Mouse (Mus musculus) C2C12 (cell line): ENCODE results near the gene Tas2r126.

Experiments
- CEBPB ChIP-seq: IDR thresholded peaks from one replicate; pipeline ENCODE4 v1.6.1; 2011; ENCODE audit warnings: low read depth, mild to moderate bottlenecking, control low read depth, moderate library complexity
- CTCF ChIP-seq: IDR thresholded peaks from one replicate; pipeline ENCODE4 v1.5.1; 2011; ENCODE audit not compliant: control insufficient read depth, insufficient read depth, insufficient read length
- FOSL1 ChIP-seq: IDR thresholded peaks from one replicate; pipeline ENCODE4 v1.8.0; 2011; ENCODE audit warnings: mild to moderate bottlenecking, low read length; ENCODE audit not compliant: poor library complexity, insufficient read depth, severe bottlenecking
- MAX ChIP-seq: IDR thresholded peaks from one replicate; pipeline ENCODE4 v1.6.1; 2011; ENCODE audit warnings: mild to moderate bottlenecking, control low read depth
- MYOD1 ChIP-seq: IDR thresholded peaks from one replicate; pipeline ENCODE4 v1.6.1; 2011; ENCODE audit warnings: low read depth; ENCODE audit not compliant: control insufficient read depth, insufficient read length
- MYOG ChIP-seq: IDR thresholded peaks from one replicate; pipeline ENCODE4 v1.6.1; 2011; ENCODE audit not compliant: control insufficient read depth, insufficient read length; ENCODE audit errors: extremely low read depth
- USF1 ChIP-seq: IDR thresholded peaks from one replicate; pipeline ENCODE4 v1.6.1; 2011; ENCODE audit warnings: low read depth, mild to moderate bottlenecking, control low read depth, moderate library complexity

GRCm38 (mm10) chr6:42419443-42419842, 14.9 kb upstream of the Tas2r126 start:
- no peak for TF ChIP-seq CTCF
- TF ChIP-seq MYOG: no peak
- no peak for TF ChIP-seq MYOD1
- no peak for TF ChIP-seq MAX
- peak; percentile 57 for TF ChIP-seq FOSL1
- no peak for TF ChIP-seq USF1
- TF ChIP-seq CEBPB: peak; percentile 92
